Mouse (Mus musculus): Measurements from ENCODE around the gene Slc7a15.

- TF ChIP-seq CTCF (IDR thresholded peaks at IDR 0.05; ENCODE audit: extremely low read depth, insufficient read length, insufficient replicate concordance, low read depth, low read length) (no peak), POLR2A (IDR thresholded peaks at IDR 0.05; ENCODE audit: low read depth, low read length) (no peak)
Measured at GRCm38 (mm10) chr12:8634306-8634705, 35.4 kb upstream of the Slc7a15 start.
